Mouse (Mus musculus): ENCODE data around the gene Duoxa1. TPM values are rescaled to one million over a fixed set of nuclear protein-coding genes. Genes with fewer than 3 reads are reported as not detected.

Gene Duoxa1
- total RNA-seq (2023): not detected

GRCm38 (mm10) chr2:122313536-122313935 lies at the start of gene Duoxa1:
Gene Duoxa1, minus strand, starts transcription at chr2:122313730.

GRCm38 (mm10) chr2:122315372-122315771 lies 1.8 kb upstream of the Duoxa1 start, which contains the start of gene Duox1:
Gene Duox1, plus strand, starts transcription at chr2:122315672.

DNA sequence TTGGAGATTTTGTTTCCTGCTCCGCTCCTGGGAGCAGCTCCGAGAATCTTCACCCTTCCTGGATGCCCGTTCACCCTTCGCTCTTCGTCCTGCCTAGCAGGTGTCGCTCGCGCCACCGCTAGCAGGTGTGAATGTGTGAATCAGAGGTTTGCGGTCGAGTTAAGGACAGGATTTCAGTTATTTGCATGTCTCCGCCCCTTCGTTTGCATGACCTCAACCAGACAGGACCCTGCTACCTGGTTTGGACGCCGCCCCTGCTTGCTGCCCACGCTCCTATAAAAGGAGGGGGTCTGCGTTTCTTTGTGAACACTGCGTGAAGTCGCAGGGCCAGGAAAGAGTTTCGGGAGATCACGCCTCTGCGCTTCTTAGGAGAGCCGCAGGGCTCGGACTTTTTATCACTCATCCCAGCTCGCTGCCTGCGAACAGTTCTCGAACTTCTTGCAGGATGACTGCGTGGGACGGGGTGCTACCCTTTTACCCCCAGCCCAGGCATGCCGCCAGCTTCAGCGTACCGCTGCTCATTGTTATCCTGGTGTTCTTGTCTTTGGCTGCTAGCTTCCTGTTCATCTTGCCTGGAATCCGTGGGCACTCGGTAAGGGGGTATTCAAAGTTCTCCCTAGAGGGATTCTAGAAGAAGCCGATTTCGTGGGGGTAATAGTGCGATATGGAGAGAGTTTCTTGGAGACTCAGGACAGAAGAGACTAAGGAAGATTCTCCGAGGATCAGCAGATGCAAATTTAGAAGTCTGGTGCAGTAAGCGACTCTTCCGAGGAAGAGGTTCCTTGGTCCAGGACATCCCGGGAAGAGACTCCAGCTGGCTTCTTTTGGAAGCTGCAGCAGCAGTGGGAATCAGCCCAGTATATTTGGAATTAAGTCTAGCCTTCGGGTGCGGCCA lies 14.7 kb downstream of the Duoxa1 start, which contains the start of gene Duoxa2:
Duoxa2 (plus strand) TSS at position 305 of the 895 bp plus-strand sequence.

GRCm38 (mm10) chr2:122298096-122298499 lies 15.4 kb downstream of the Duoxa1 start, which contains the start of gene Duox2:
Gene Duox2, minus strand, starts transcription at chr2:122298449.

Other genes with a start within 250 kb of the Duoxa1 start
- 10 to 100 TPM; 29.3 to 33.4 TPM for gene Spg11, start 195.3 kb downstream of the Duoxa1 start, total RNA-seq (2023)
- 1,000 to 10,000 TPM; 3,138 to 3,356 TPM for gene B2m, start 166.0 kb downstream of the Duoxa1 start, total RNA-seq (2023)
- under 1 TPM; 0.49 to 0.71 TPM for gene Trim69, start 153.0 kb downstream of the Duoxa1 start, total RNA-seq (2023)
- gene Patl2, start 127.5 kb downstream of the Duoxa1 start, total RNA-seq (2023): under 1 TPM in 1 of 2 experiments, not detected in 1; 0.18 TPM
- gene Terb2, start 127.5 kb downstream of the Duoxa1 start, total RNA-seq (2023): not detected
- gene Sord, start 79.0 kb downstream of the Duoxa1 start, total RNA-seq (2023): 10 to 100 TPM; 21.0 to 21.7 TPM
- not detected for gene Duox2, start 15.3 kb downstream of the Duoxa1 start, total RNA-seq (2023)
- not detected for gene Duoxa2, start 14.8 kb downstream of the Duoxa1 start, total RNA-seq (2023)
- gene Duox1, start 1.9 kb upstream of the Duoxa1 start, total RNA-seq (2023): not detected
- 1 to 10 TPM; 1.5 to 2.7 TPM for gene Shf, start 55.4 kb upstream of the Duoxa1 start, total RNA-seq (2023)
- 10 to 100 TPM; 17.0 to 19.9 TPM for gene Slc28a2, start 112.7 kb upstream of the Duoxa1 start, total RNA-seq (2023)
- gene Gm14085, start 171.2 kb upstream of the Duoxa1 start, total RNA-seq (2023): under 1 TPM; 0.49 to 0.84 TPM

Measured in monocyte, adult 59 days (primary cell).